Mouse (Mus musculus): ENCODE data around the gene Bub1b. TPM values are rescaled to one million over a fixed set of nuclear protein-coding genes. Genes with fewer than 3 reads are reported as not detected.

Bub1b gene
- polyA plus RNA-seq, 1 experiment from 2014 or later: 146 TPM

GRCm38 (mm10) chr2:118658457-118658856 is 60.4 kb downstream of the Bub1b start:
- H3K9me3 ChIP-seq (ENCODE audit: control insufficient read depth, low read length): no peaks in the 10 kb centered on the region
- no peak for DNase-seq (ENCODE audit: low spot score)
- no peak overlapping the region for H3K4me2 ChIP-seq (ENCODE audit: low read depth, low read length, severe bottlenecking)
- peaks cover 13% of the 10 kb centered on the region for H3K4me1 ChIP-seq (replicated peaks; ENCODE audit: control insufficient read depth, insufficient read depth, low read length)
- H3K27ac ChIP-seq (ENCODE audit: low read depth, low read length): no peak overlapping the region
- no peak overlapping the region for H3K9ac ChIP-seq (ENCODE audit: low read length)
- WGBS: 31% methylated on average over 4 of the region's 4 CpGs
- peaks cover 13% of the 10 kb centered on the region for H3K27me3 ChIP-seq (ENCODE audit: control insufficient read depth, insufficient read depth, low read length)
- no peak for ATAC-seq (replicated peaks; ENCODE audit: low FRiP score)
- no peak overlapping the region for H3K4me3 ChIP-seq (ENCODE audit: low read depth, low read length)
- no peaks in the 10 kb centered on the region for H3K36me3 ChIP-seq (ENCODE audit: control insufficient read depth, insufficient read depth, low read length)

GRCm38 (mm10) chr2:118659077-118659476 is 61.1 kb downstream of the Bub1b start:
- ATAC-seq (replicated peaks; ENCODE audit: low FRiP score): no peak
- Histone ChIP-seq H3K9ac (ENCODE audit: low read length) (no peak overlapping the region), H3K4me2 (ENCODE audit: low read depth, low read length, severe bottlenecking) (no peak overlapping the region), H3K4me3 (ENCODE audit: low read depth, low read length) (no peak overlapping the region), H3K9me3 (ENCODE audit: control insufficient read depth, low read length) (no peaks in the 10 kb centered on the region), H3K27ac (ENCODE audit: low read depth, low read length) (no peak overlapping the region), H3K4me1 (replicated peaks; ENCODE audit: control insufficient read depth, insufficient read depth, low read length) (peaks cover 13% of the 10 kb centered on the region), H3K27me3 (ENCODE audit: control insufficient read depth, insufficient read depth, low read length) (peaks cover 18% of the 10 kb centered on the region), H3K36me3 (ENCODE audit: control insufficient read depth, insufficient read depth, low read length) (no peaks in the 10 kb centered on the region)
- WGBS: 87% methylated on average over 1 of the region's 1 CpGs
- no peak for DNase-seq (ENCODE audit: low spot score)

- 86% methylated on average over 12 of the region's 12 CpGs for WGBS
- no peaks in the 10 kb centered on the region for H3K36me3 ChIP-seq (ENCODE audit: control insufficient read depth, insufficient read depth, low read length)
- peak overlapping the region; percentile 49; the same call in 1 of the 2 replicates for H3K4me2 ChIP-seq (ENCODE audit: low read depth, low read length, severe bottlenecking)
- no peak overlapping the region; the same call in 1 of the 2 replicates for H3K27ac ChIP-seq (ENCODE audit: low read depth, low read length)
- ATAC-seq (replicated peaks; ENCODE audit: low FRiP score) (no peak), DNase-seq (ENCODE audit: low spot score) (no peak)
- H3K4me3 ChIP-seq (ENCODE audit: low read depth, low read length): no peak overlapping the region
- H3K9ac ChIP-seq (ENCODE audit: low read length): no peak overlapping the region; the same call in 1 of the 2 replicates
- H3K27me3 ChIP-seq (ENCODE audit: control insufficient read depth, insufficient read depth, low read length): peaks cover 22% of the 10 kb centered on the region
- peaks cover 13% of the 10 kb centered on the region for H3K4me1 ChIP-seq (replicated peaks; ENCODE audit: control insufficient read depth, insufficient read depth, low read length)
- no peaks in the 10 kb centered on the region for H3K9me3 ChIP-seq (ENCODE audit: control insufficient read depth, low read length)
Measured at GRCm38 (mm10) chr2:118659493-118659892, 61.5 kb downstream of the Bub1b start.

GRCm38 (mm10) chr2:118659998-118660452 is 62.0 kb downstream of the Bub1b start:
- Histone ChIP-seq H3K9ac (ENCODE audit: low read length) (peak overlapping the region; percentile 63), H3K4me3 (ENCODE audit: low read depth, low read length) (peak overlapping the region; percentile 23; the same call in 1 of the 2 replicates), H3K27ac (ENCODE audit: low read depth, low read length) (peak overlapping the region; percentile 50; the same call in 1 of the 2 replicates), H3K9me3 (ENCODE audit: control insufficient read depth, low read length) (no peaks in the 10 kb centered on the region), H3K36me3 (ENCODE audit: control insufficient read depth, insufficient read depth, low read length) (no peaks in the 10 kb centered on the region), H3K27me3 (ENCODE audit: control insufficient read depth, insufficient read depth, low read length) (peaks cover 22% of the 10 kb centered on the region), H3K4me2 (ENCODE audit: low read depth, low read length, severe bottlenecking) (peak overlapping the region; percentile 49), H3K4me1 (replicated peaks; ENCODE audit: control insufficient read depth, insufficient read depth, low read length) (peaks cover 13% of the 10 kb centered on the region)
- ATAC-seq (replicated peaks; ENCODE audit: low FRiP score) (peak; percentile 81), DNase-seq (ENCODE audit: low spot score) (peak; percentile 68)
- WGBS: 0% methylated on average over 4 of the region's 4 CpGs

GRCm38 (mm10) chr2:118661891-118662290 is 63.9 kb downstream of the Bub1b start:
- Histone ChIP-seq H3K4me1 (replicated peaks; ENCODE audit: control insufficient read depth, insufficient read depth, low read length) (peaks cover 8% of the 10 kb centered on the region), H3K36me3 (ENCODE audit: control insufficient read depth, insufficient read depth, low read length) (no peaks in the 10 kb centered on the region), H3K27me3 (ENCODE audit: control insufficient read depth, insufficient read depth, low read length) (peaks cover 22% of the 10 kb centered on the region), H3K4me3 (ENCODE audit: low read depth, low read length) (no peak overlapping the region), H3K9ac (ENCODE audit: low read length) (no peak overlapping the region), H3K4me2 (ENCODE audit: low read depth, low read length, severe bottlenecking) (no peak overlapping the region), H3K9me3 (ENCODE audit: control insufficient read depth, low read length) (no peaks in the 10 kb centered on the region), H3K27ac (ENCODE audit: low read depth, low read length) (no peak overlapping the region)
- ATAC-seq (replicated peaks; ENCODE audit: low FRiP score) (no peak), DNase-seq (ENCODE audit: low spot score) (no peak)
- WGBS: 81% methylated on average over 9 of the region's 9 CpGs

- Histone ChIP-seq H3K27me3 (ENCODE audit: control insufficient read depth, insufficient read depth, low read length) (peaks cover 22% of the 10 kb centered on the region), H3K36me3 (ENCODE audit: control insufficient read depth, insufficient read depth, low read length) (no peaks in the 10 kb centered on the region), H3K4me3 (ENCODE audit: low read depth, low read length) (peak within 1 kb of the TSS; percentile 36), H3K4me2 (ENCODE audit: low read depth, low read length, severe bottlenecking) (peak within 1 kb of the TSS; percentile 84), H3K9ac (ENCODE audit: low read length) (peak within 1 kb of the TSS; percentile 58), H3K4me1 (replicated peaks; ENCODE audit: control insufficient read depth, insufficient read depth, low read length) (peaks cover 8% of the 10 kb centered on the region), H3K27ac (ENCODE audit: low read depth, low read length) (no peak within 1 kb of the TSS), H3K9me3 (ENCODE audit: control insufficient read depth, low read length) (no peaks in the 10 kb centered on the region)
- ATAC-seq (replicated peaks; ENCODE audit: low FRiP score): peak; percentile 43
- WGBS: under 1% methylated on average over 37 of the region's 37 CpGs
- DNase-seq (ENCODE audit: low spot score): peak; percentile 63
Measured at GRCm38 (mm10) chr2:118662902-118663803, 65.1 kb downstream of the Bub1b start, which contains the start of gene Pak6. Gene Pak6 (plus strand): TSS chr2:118663303.

GRCm38 (mm10) chr2:118663804-118664766 is 66.1 kb downstream of the Bub1b start:
- H3K27ac ChIP-seq (ENCODE audit: low read depth, low read length): no peak overlapping the region
- no peaks in the 10 kb centered on the region for H3K36me3 ChIP-seq (ENCODE audit: control insufficient read depth, insufficient read depth, low read length)
- 48% methylated on average over 19 of the region's 19 CpGs for WGBS
- H3K4me3 ChIP-seq (ENCODE audit: low read depth, low read length): peak overlapping the region; percentile 36
- peaks cover 7% of the 10 kb centered on the region for H3K4me1 ChIP-seq (replicated peaks; ENCODE audit: control insufficient read depth, insufficient read depth, low read length)
- DNase-seq (ENCODE audit: low spot score): no peak
- peaks cover 22% of the 10 kb centered on the region for H3K27me3 ChIP-seq (ENCODE audit: control insufficient read depth, insufficient read depth, low read length)
- H3K4me2 ChIP-seq (ENCODE audit: low read depth, low read length, severe bottlenecking): peak overlapping the region; percentile 84; the same call in 1 of the 2 replicates
- no peaks in the 10 kb centered on the region for H3K9me3 ChIP-seq (ENCODE audit: control insufficient read depth, low read length)
- 0 out of 2 replicates have a peak, but pooled peaks have one; percentile 30 for ATAC-seq (replicated peaks; ENCODE audit: low FRiP score)
- peak overlapping the region; percentile 58 for H3K9ac ChIP-seq (ENCODE audit: low read length)

- no peak for ATAC-seq (replicated peaks; ENCODE audit: low FRiP score)
- 72% methylated on average over 3 of the region's 3 CpGs for WGBS
- Histone ChIP-seq H3K4me1 (replicated peaks; ENCODE audit: control insufficient read depth, insufficient read depth, low read length) (peaks cover 7% of the 10 kb centered on the region), H3K9me3 (ENCODE audit: control insufficient read depth, low read length) (no peaks in the 10 kb centered on the region), H3K9ac (ENCODE audit: low read length) (no peak overlapping the region), H3K36me3 (ENCODE audit: control insufficient read depth, insufficient read depth, low read length) (no peaks in the 10 kb centered on the region), H3K4me2 (ENCODE audit: low read depth, low read length, severe bottlenecking) (no peak overlapping the region), H3K27ac (ENCODE audit: low read depth, low read length) (no peak overlapping the region), H3K27me3 (ENCODE audit: control insufficient read depth, insufficient read depth, low read length) (peaks cover 22% of the 10 kb centered on the region), H3K4me3 (ENCODE audit: low read depth, low read length) (no peak overlapping the region)
- DNase-seq (ENCODE audit: low spot score): no peak
Measured at GRCm38 (mm10) chr2:118664975-118665516, 67.0 kb downstream of the Bub1b start.

Measured in forebrain, embryonic 11.5 days (tissue).